Mouse (Mus musculus) urinary bladder, postnatal 36 days (tissue): ENCODE results near the gene Gm20662.
A peak's percentile ranks its signal among the peaks of the same experiment; 100 is the strongest.

Source experiments
- DNase-seq, 2 experiments: peaks; one replicate each; pipeline ENCODE4 v3.0.0; 2022; ENCODE audit warnings: low spot score in 2 of 2, mixed read lengths in 1 of 2

The Gm20662 gene

DNA sequence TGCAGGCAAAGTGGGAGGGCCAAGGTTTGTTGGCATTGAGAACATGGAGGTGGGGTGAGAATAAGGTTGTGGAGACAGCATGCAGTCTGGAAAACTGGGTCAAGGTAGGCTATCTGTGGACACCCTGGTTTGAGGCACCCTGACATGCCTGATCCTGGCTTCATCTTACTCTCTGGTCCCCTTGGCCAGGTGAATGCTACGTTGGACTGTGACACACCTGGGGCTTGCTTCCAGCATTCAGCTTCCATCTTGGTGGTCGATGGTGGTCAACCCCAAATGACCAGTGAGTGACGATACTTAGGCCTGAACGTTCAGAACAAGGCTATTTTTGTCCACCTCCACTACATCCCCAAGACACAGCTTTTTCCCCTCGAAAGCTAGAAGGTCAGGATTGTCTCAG, at the start of gene Gm20662:
Gene Gm20662 (plus strand): TSS at position 301 of the 400 bp plus-strand sequence.
- DNase-seq: no peak

- no peak for DNase-seq
Measured at GRCm38 (mm10) chr9:107947241-107948194, 48.6 kb upstream of the Gm20662 start.

DNA sequence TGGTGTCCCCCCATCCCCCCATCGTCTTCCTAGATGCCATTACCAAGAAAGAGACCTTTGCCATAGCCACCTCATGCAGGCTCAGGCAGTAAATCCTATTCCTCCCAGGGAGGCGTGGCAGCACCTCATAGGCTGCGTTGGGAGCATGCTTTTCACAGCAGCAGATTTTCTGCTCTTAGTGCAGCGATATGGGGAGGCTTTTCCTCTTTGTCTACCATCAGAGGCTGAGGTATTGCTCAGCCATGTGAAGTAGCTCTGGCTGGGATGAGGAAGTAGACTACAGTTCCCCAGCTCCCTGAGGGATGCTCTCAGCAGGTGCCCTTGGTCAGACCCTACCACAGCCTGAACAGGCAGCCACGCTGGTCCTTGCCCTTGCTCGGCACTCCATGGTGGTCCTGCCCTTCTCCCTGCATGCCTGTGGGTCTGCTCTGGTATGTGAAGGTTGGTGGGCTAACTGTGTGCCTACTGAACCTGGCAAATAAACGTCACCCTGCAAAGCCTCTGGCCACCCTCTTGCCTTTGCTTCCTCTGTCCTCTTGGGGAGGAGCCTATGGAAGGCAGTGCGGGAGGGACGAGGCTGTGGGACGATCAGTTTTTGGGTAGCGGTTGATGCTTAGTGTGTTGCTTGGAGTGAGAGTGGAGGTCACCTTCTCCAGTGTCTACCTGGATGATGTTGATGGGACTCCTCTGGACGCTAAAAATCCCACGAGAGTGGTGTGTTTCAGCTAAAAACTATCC, 46.8 kb upstream of the Gm20662 start:
- DNase-seq: no peak

- no peak for DNase-seq
Measured at GRCm38 (mm10) chr9:107949922-107950235, 46.3 kb upstream of the Gm20662 start, which contains the start of gene Traip. TSS of gene Traip (plus strand) at chr9:107950136.

DNA sequence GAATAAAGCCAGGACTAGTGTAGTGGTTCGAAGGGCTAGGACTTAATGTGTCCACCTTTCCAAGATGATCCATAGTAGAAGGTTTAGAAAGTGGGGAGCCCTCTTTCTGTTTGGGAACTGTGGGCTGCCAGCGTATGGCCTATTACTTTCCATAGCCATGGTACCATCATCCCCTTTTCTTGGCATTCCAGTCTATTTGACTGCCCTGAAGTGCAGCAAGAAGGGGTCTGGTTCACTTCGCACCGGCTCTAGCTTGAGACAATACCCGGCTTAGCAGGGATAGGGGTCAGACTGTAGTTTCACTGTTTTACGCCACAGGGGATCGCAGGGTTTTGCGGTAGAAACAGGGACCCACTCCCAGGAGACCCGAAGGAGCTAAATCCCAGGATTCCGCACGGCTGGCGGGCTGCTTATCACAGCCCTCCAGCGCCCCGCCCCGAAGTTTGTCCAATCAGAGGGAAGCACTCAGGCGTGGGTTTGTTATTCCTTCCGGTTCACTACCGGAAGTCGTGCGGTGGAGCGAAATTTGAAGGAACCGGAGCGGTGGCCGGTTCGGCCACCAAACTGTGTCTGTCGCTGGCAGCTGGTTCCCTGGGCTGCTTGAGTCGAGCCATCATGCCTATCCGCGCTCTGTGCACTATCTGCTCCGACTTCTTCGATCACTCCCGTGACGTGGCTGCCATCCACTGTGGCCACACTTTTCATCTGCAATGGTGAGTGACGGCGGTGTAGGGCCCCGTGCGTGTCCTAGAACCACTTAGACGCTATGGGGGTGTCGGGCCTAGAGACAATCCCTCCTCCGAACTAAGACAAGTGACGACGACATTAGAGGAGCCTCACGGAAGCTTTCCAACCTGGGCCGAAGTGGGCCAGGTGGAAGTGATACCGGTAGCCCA, 45.4 kb upstream of the Gm20662 start:
- peak; percentile 84 to 91 for DNase-seq

GRCm38 (mm10) chr9:107955613-107956289, 40.4 kb upstream of the Gm20662 start:
- no peak for DNase-seq

GRCm38 (mm10) chr9:107957141-107957540, 39.0 kb upstream of the Gm20662 start:
- no peak for DNase-seq

DNA sequence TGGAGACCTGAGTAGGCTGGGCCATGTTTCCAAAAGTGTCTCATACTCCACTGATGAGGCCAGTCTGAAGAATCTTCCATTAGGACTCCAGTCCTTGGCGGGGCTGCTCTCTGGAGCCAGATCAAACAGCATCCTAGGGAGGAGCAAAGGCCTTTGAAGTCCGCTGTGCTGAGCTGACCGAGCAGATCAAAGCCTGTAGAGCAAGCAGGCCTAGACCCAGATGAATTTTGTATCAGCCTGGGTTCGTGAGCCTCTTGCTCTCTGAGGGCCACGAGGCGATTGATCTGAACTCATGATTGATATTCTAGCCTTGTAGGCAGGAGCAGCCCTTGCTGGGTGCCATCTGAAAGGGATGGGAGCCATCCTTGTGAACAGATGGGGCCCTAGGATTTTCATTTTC, 36.3 kb upstream of the Gm20662 start:
- DNase-seq: no peak

DNA sequence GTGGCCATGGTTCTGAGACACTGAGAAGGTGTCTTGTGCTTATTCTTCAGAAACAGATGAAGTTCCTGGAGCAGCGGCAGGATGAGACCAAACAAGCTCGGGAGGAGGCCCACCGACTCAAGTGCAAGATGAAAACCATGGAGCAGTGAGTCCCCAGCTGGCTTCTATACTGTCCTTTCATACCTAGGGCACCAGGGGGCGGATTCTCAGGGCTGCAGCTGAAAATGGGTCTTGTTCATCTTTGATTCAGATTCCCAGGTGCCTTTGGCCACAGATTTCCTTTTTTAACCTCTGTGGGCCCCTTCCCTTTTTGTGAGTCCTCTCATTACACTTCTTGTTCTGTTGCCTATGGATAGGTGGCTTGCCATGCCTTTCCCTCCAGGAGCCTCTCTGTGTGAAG, 35.2 kb upstream of the Gm20662 start:
- DNase-seq: no peak

GRCm38 (mm10) chr9:107961351-107961762, 34.8 kb upstream of the Gm20662 start:
- DNase-seq: no peak

DNA sequence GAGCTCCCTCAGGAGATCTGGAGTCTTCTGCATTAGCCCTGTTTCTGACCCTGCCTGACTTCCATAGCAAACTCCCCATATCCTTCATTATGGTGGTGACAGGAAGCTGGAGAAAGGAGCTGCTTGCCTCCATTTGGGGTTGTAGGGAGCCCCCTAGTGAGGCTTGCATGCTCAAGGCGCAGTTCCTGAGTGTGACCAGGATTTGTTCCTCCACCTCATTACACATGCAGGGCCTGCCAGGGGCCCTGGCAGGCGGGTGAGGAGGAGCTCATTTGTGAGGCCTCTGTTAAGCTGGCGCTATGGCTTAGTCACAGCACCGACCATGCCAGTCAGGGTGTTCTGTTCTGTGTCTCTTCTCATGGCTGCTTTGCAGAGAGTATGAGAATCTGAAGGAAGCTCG, 34.3 kb upstream of the Gm20662 start:
- DNase-seq: no peak

DNA sequence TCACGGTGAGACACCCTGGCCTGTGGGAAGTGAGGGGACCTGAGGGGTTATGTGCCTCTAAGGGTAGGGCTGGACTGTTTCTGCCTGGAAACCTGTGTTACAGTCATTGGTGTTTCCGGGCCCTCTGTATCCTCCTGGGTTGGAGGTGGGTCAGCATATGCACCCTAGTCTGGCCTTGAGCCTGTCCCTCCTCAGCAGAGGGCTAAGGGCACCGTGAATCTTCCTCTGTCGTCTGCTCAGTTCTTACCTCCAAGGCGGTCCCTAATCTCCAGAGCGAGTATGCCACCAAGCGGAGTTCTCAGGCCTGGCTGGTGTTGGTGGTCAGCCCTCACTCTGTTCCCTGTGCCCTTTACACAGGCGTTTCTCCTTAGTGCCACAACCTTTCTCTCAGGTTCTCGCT, 33.2 kb upstream of the Gm20662 start:
- DNase-seq: no peak

- DNase-seq: peak; percentile 66 to 79
Measured at GRCm38 (mm10) chr9:107963700-107964099, 32.4 kb upstream of the Gm20662 start.

DNA sequence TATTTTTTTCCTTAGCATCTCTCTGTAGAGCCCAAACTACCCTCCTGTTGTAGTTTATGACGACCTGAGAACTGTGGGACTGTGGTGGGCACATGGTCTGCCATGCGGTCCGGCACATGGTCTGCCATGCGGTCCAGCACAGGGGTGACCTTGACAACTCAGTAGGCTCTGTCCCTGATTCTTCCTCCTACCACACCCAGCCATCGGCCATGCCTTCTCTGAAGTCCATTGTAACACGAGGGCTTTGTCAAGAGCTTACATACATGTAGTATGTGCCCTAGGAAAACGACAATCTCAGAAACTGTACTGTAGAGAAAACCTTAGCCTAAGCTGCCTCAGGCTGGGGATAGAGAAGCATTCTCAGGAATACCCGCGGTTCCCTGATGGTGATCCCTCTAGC, 31.5 kb upstream of the Gm20662 start:
- DNase-seq: no peak

DNA sequence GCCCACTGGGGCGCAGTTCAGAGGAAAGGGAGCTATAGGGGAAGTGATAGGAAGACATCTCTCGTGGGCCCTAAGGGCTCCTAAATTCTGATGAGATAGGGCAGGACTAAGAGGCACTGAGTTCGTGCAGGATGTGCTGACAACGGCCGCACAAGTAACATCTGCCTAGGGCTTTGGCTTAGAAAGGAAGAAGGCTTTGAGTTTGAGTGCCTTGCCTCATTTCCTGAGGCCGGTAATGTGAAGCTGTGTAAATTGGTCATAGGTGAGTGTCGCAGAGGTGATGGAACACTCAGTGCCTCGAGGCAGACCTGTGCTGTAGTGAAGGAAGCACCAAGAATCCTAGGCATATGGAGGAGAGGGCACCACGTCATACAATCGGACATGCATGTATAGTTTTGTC, 29.5 kb upstream of the Gm20662 start:
- DNase-seq: no peak

DNA sequence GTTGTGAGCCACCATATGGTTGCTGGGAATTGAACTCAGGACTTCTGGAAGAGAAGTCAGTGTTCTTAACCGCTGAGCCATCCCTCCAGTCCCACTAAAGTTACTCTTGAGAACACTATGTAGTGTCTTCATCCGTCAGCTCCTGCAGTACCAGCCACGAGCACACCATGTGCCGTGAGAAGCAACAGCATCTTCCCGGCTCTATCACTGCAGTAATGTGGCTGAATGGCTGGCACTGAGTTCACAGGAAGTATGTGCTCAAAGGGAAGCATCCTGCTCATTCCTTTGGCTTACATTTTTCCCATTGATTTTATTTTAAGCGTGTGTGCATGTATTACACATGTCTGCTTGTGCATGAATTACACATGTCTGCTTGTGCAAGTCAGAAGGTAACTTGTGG, 28.7 kb upstream of the Gm20662 start:
- no peak for DNase-seq

DNA sequence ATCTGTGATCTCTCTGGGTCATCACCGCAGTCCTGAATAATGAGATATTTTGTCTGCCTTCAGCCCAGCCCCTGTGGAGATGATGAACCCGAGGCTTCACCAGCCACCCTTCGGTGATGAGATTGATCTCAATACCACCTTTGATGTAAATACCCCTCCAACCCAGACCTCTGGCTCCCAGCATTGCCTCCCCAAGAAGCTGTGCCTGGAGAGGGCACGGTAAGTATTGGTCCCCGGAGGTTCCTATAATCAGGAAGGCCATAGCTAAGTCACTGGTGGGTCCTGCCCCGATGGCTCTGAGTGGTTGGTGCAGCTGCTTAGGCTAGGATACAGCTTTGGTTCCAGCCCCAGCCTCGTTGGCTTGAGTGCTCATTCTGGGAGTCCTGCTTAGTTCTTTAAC, 27.6 kb upstream of the Gm20662 start:
- no peak for DNase-seq

DNA sequence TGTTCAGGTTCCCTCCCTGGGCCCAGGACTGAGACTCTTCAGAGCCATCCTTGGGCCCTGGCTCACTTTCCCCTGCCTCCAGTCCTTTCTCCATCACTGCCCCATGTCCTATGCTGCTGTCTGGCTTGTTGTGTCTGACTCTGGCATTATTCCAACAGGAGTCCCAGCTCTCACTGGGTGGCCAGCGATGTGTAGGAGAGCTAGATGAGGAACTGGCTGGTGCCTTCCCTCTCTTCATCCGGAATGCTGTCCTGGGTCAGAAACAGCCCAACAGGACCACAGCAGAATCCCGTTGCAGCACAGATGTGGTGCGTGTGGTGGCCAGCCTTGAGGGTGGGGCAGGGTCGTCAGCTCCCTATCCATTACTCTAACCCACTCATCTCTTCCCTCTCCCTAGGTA, 25.8 kb upstream of the Gm20662 start:
- DNase-seq: no peak

DNA sequence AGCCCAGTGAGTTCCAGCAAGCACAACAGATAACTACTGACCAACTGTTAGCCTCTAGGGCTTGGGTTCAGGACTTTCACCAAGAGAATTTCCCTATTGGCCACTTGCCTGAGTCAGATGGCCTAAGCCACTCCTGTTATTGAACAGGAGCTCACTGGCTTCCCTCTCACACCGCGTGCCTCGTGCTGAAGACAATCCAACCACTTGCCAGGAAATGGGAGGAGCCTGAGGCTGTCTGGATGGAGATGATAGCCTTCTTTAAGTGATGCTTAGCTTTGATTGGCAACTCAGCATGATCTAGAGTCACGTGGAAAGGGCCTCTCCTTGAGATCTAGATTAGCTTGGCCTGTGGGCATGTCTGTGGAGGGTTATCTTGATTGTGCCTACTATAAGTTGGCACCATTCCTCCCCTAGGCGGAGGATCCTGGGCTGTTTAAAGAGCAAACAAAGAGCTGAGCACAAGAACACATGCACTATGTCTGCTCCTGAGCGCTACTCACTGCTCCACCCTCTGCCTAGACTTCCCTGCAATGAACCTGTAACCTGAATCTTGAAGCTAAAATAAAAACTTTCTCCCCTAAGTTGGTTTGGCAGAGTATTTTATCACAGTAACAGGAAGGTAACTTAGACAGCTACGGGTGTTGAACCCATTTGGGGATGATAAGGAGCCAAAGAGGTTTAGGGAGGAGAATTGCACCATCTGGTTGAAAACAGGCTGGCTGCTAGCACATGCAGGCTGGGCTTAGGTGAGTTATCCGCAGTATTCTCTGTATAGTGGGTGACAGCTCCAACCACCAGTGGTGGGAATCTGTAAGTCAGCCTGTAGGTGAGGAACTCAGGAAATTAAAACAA, 24.2 kb upstream of the Gm20662 start:
- no peak for DNase-seq

DNA sequence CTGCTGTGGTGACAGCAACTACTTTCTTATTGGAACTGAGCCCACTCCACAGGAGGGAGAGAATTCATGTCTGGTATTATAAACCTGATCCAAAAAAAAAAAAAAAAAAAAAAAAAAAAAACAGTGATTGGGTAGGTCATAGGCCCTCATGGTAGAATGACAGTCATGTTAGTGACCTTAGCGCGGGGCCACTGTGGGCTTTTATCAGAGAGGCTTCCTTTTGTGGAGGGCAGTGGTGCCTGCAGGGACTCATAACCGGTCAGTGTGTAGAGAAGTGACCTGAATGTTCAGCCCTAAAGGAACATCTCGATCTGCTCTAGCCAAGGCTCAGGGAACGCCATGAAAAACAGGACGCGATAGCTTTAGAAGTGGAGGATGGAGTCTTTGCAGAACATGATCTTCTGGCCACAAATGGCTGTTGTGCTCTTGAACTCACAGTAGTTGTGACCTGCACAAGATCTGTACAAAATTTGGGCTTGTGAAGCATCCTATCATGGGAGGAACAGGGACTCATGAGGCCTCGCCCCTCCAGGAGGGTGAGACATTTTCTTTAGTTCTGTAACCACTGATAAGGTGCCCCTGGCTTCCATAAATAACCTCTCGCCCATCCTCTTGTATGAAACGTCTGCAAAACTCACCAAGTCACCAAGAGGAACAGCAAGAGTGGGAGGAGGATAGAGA, 21.5 kb upstream of the Gm20662 start:
- no peak for DNase-seq
